Mouse (Mus musculus) stomach, embryonic 14.5 days (tissue): ENCODE results near the gene Egln1. TPM values are rescaled to one million over a fixed set of nuclear protein-coding genes. Genes with fewer than 3 reads are reported as not detected.

Experiments
- ATAC-seq: fragments of 200-750 bp; cut with Nextera tagmentation; 2 replicates; pipeline ENCODE4 v1.8.0; 2017; ENCODE audit warnings: low read depth, moderate TSS enrichment; ENCODE audit not compliant: insufficient number of reproducible peaks, insufficient read depth, low FRiP score
- H3K27ac ChIP-seq: fragments of 300-500 bp; sonication (generic); 2 replicates; pipeline ENCODE4 v1.5.1; 2014; ENCODE audit warnings: mild to moderate bottlenecking, low read length, moderate library complexity, mixed read lengths
- H3K27me3 ChIP-seq: fragments of 300-500 bp; sonication (generic); 2 replicates; pipeline ENCODE4 v1.6.1; 2014; ENCODE audit warnings: low read length, control low read depth, mixed read lengths; ENCODE audit not compliant: control insufficient read depth, insufficient read depth
- H3K36me3 ChIP-seq: fragments of 300-500 bp; sonication (generic); 2 replicates; pipeline ENCODE4 v1.6.1; 2014; ENCODE audit warnings: mild to moderate bottlenecking, control low read depth, low read length, moderate library complexity, mixed read lengths; ENCODE audit not compliant: control insufficient read depth, insufficient read depth
- H3K4me1 ChIP-seq: fragments of 300-500 bp; sonication (generic); 2 replicates; pipeline ENCODE4 v1.6.1; 2014; ENCODE audit warnings: low read length, control low read depth, mixed read lengths; ENCODE audit not compliant: control insufficient read depth, insufficient read depth
- H3K4me2 ChIP-seq: fragments of 300-500 bp; sonication (generic); replicated peaks from 2 replicates; pipeline ENCODE4 v1.6.1; 2014; ENCODE audit warnings: low read depth, low read length, control low read depth
- H3K4me3 ChIP-seq: fragments of 300-500 bp; sonication (generic); 2 replicates; pipeline ENCODE4 v1.5.1; 2014; ENCODE audit warnings: low read depth, low read length, control low read depth
- H3K9ac ChIP-seq: fragments of 300-500 bp; sonication (generic); replicated peaks from 2 replicates; pipeline ENCODE4 v1.6.1; 2014; ENCODE audit warnings: low read depth, mild to moderate bottlenecking, control low read depth, low read length, moderate library complexity, mixed read lengths
- H3K9me3 ChIP-seq: fragments of 300-500 bp; sonication (generic); 2 replicates; pipeline ENCODE4 v1.6.1; 2016; ENCODE audit warnings: low read depth, low read length, control low read depth; ENCODE audit not compliant: control insufficient read depth
- WGBS: fragments of 180-500 bp; shearing (Covaris S2); extraction: QIAGEN DNeasy Blood & Tissue Kit; methylation state at CpG from one replicate; pipeline ENCODE4 v1.1.7; 2014; 5-methylcytosine and 5-hydroxymethylcytosine counted together
- polyA plus RNA-seq: library from polyadenylated mRNA; unstranded; fragments of >200 nt; fragmentation: Nextera tagmentation; extraction: Ambion mirVana; gene quantifications from 2 replicates; pipeline ENCODE4 v1.2.1, GENCODE M21; 2014

The Egln1 gene
- polyA plus RNA-seq, 1 experiment from 2014 or later: 20.1 TPM

- WGBS: 74% methylated on average over 3 of the region's 3 CpGs
- H3K4me1 ChIP-seq: 0 out of 2 replicates have a peak, but pooled peaks cover 3% of the 10 kb centered on the region
- no peaks in the 10 kb centered on the region for H3K27me3 ChIP-seq
- H3K4me3 ChIP-seq: no peak overlapping the region
- 0 out of 2 replicates have a peak, but pooled peaks cover under 1% of the 10 kb centered on the region for H3K36me3 ChIP-seq
- H3K4me2 ChIP-seq: no peak overlapping the region
- no peak for ATAC-seq
- no peak overlapping the region for H3K9ac ChIP-seq
- H3K9me3 ChIP-seq: no peaks in the 10 kb centered on the region
- H3K27ac ChIP-seq: no peak overlapping the region
Observed at GRCm38 (mm10) chr8:124866669-124867068, 82.5 kb downstream of the Egln1 start.

- 14% methylated on average over 8 of the region's 8 CpGs for WGBS
- ATAC-seq: no peak
- H3K9ac ChIP-seq: peak overlapping the region; percentile 95
- peak overlapping the region; percentile 83 for H3K4me2 ChIP-seq
- H3K27ac ChIP-seq: peak overlapping the region; percentile 92; the same call in 1 of the 2 replicates
- peak overlapping the region; percentile 96 for H3K4me3 ChIP-seq
- H3K36me3 ChIP-seq: peaks cover 21% of the 10 kb centered on the region
- 0 out of 2 replicates have a peak, but pooled peaks cover 3% of the 10 kb centered on the region for H3K4me1 ChIP-seq
- H3K9me3 ChIP-seq: no peaks in the 10 kb centered on the region
- H3K27me3 ChIP-seq: no peaks in the 10 kb centered on the region
Observed at GRCm38 (mm10) chr8:124863729-124864128, 85.4 kb downstream of the Egln1 start.

- Histone ChIP-seq H3K4me2 (peak overlapping the region; percentile 83), H3K27me3 (no peaks in the 10 kb centered on the region), H3K9ac (peak overlapping the region; percentile 95), H3K27ac (peak overlapping the region; percentile 92), H3K4me1 (0 out of 2 replicates have a peak, but pooled peaks cover 3% of the 10 kb centered on the region), H3K9me3 (no peaks in the 10 kb centered on the region), H3K4me3 (peak overlapping the region; percentile 96), H3K36me3 (peaks cover 25% of the 10 kb centered on the region)
- WGBS: 0% methylated on average over 31 of the region's 33 CpGs
- peak; percentile 70; the same call in 1 of the 2 replicates for ATAC-seq
Observed at GRCm38 (mm10) chr8:124863163-124863677, 85.9 kb downstream of the Egln1 start.

- Histone ChIP-seq H3K27me3 (no peaks in the 10 kb centered on the region), H3K36me3 (peaks cover 32% of the 10 kb centered on the region)
Observed at GRCm38 (mm10) chr8:124862321-124863162, 86.6 kb downstream of the Egln1 start, which contains the start of the genes Gnpat and 2810004N23Rik. TSS of gene Gnpat (plus strand) at chr8:124863033. TSS of gene 2810004N23Rik (minus strand) at chr8:124863120.

GRCm38 (mm10) chr8:124860188-124860587, 88.9 kb downstream of the Egln1 start:
- H3K4me3 ChIP-seq: no peak overlapping the region
- H3K36me3 ChIP-seq: peaks cover 43% of the 10 kb centered on the region
- no peak overlapping the region for H3K27ac ChIP-seq
- 0 out of 2 replicates have a peak, but pooled peaks cover 3% of the 10 kb centered on the region for H3K4me1 ChIP-seq
- H3K9me3 ChIP-seq: peaks cover 3% of the 10 kb centered on the region; the same call in 1 of the 2 replicates
- 91% methylated on average over 3 of the region's 3 CpGs for WGBS
- H3K27me3 ChIP-seq: no peaks in the 10 kb centered on the region
- ATAC-seq: no peak
- H3K4me2 ChIP-seq: no peak overlapping the region
- H3K9ac ChIP-seq: no peak overlapping the region

More at GRCm38 (mm10) chr8:124862321-124863162, 86.6 kb downstream of the Egln1 start, which contains the start of the genes Gnpat and 2810004N23Rik:
- Histone ChIP-seq H3K4me1 (0 out of 2 replicates have a peak, but pooled peaks cover 3% of the 10 kb centered on the region), H3K4me3 (peak within 1 kb of the TSS; percentile 96), H3K9me3 (no peaks in the 10 kb centered on the region), H3K4me2 (peak within 1 kb of the TSS; percentile 83), H3K27ac (peak within 1 kb of the TSS; percentile 92), H3K9ac (peak within 1 kb of the TSS; percentile 95)
- peak; percentile 96 for ATAC-seq
- WGBS: under 1% methylated on average over 55 of the region's 55 CpGs

- Histone ChIP-seq H3K36me3 (peaks cover 48% of the 10 kb centered on the region), H3K27ac (no peak overlapping the region), H3K9ac (no peak overlapping the region), H3K9me3 (peaks cover 9% of the 10 kb centered on the region; the same call in 1 of the 2 replicates), H3K4me2 (no peak overlapping the region), H3K4me3 (no peak overlapping the region), H3K27me3 (no peaks in the 10 kb centered on the region), H3K4me1 (0 out of 2 replicates have a peak, but pooled peaks cover 3% of the 10 kb centered on the region)
- no peak for ATAC-seq
Observed at GRCm38 (mm10) chr8:124859466-124859865, 89.7 kb downstream of the Egln1 start.

Other genes with a start within 250 kb of the Egln1 start
- 45.5 and 46.9 TPM in 2 replicates for gene Ttc13, start 227.3 kb downstream of the Egln1 start, polyA plus RNA-seq
- 25.0 and 27.9 TPM in 2 replicates for gene Arv1, start 227.2 kb downstream of the Egln1 start, polyA plus RNA-seq
- gene Fam89a, start 197.5 kb downstream of the Egln1 start, polyA plus RNA-seq: 6.1 and 6.4 TPM in 2 replicates
- 0.95 and 1.1 TPM in 2 replicates for gene Trim67, start 156.2 kb downstream of the Egln1 start, polyA plus RNA-seq
- 92.8 and 98.0 TPM in 2 replicates for gene Gnpat, start 86.3 kb downstream of the Egln1 start, polyA plus RNA-seq
- 43.7 and 44.0 TPM in 2 replicates for gene 2810004N23Rik, start 86.2 kb downstream of the Egln1 start, polyA plus RNA-seq
- gene Exoc8, start 51.6 kb downstream of the Egln1 start, polyA plus RNA-seq: 7.8 and 8.9 TPM in 2 replicates
- gene Sprtn, start 51.4 kb downstream of the Egln1 start, polyA plus RNA-seq: 6.9 and 9.1 TPM in 2 replicates
- 128 and 132 TPM in 2 replicates for gene Tsnax, start 63.7 kb upstream of the Egln1 start, polyA plus RNA-seq
- 1.9 and 3.0 TPM in 2 replicates for gene Disc1, start 104.9 kb upstream of the Egln1 start, polyA plus RNA-seq